Mouse (Mus musculus) thymus, postnatal 36 days (tissue): Measurements from ENCODE around the gene Ttc37.

Experiments used
- DNase-seq, 2 experiments: peaks; one replicate each; pipeline ENCODE4 v3.0.0; 2022; ENCODE audit warnings: mixed read lengths in 2 of 2

Ttc37 gene

GRCm38 (mm10) chr13:76098493-76099303 lies at the start of gene Ttc37, which contains the start of gene Arsk:
Ttc37 (plus strand) TSS chr13:76098734.
Arsk (minus strand) TSS chr13:76098660.
- peak; percentile 89 to 92 for DNase-seq

DNA sequence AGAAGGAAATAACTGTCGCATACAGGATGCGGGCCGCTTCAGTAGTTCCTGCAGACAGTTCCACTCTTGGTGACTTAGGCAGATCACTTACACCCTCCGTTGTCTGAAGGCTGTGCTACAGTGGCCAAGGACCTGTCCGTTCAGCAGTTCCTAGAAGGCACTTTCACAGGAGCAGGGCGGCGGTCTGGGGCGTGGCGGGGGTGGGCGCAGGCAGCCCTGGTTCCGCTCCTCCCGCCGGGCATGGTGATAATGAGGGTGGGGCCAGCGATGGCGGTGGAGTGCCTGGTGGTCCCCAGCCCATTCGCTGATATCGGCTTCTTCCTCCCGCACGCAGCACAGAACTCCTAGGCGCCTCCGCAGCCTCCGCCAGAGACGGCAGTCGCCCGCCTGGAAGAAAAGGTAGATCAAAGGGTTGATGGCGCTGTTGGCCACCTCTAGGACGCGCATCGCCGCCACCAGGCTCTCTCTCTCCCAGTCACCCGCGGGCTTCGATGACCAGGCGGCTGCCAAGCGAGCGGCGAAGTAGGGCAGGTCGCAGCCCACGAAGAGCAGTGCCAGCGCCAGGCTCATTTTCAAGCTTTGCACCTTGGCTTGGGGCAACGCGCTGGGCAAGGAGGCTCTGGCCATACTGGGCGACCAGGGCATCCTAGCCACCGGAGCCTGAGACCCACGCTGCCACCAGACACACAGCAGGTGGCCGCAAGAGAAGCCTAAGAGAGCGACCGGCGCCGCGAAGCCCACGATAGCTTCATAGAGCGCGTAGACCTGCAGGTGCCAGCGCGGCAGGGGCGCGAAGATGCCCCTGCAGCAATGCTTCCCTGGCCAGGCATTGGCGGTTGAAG lies 42.9 kb upstream of the Ttc37 start:
- DNase-seq = peak; percentile 4 to 12

- DNase-seq = peak; percentile 56 to 63
Measured at GRCm38 (mm10) chr13:76056261-76056724, 42.2 kb upstream of the Ttc37 start.

DNA sequence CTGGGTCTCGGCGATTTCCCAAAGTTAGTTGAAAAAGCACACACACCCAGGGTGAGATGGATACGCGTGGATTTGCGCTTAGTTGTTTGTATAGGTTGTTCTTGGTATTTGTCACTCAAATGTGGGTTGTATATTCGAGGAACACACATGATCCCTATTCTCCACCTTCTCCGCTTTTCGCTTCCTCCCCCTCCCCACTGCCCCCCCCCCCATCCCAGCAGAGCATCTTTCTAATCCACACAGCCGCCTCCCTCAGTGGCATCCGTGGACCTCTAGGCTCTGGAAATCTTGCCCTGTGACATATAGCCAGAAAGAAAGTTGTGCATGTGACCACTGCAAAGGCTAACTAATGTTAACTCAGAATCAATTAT lies 41.7 kb upstream of the Ttc37 start, which contains the start of gene Gpr150:
Gpr150 (minus strand) TSS at position 101 of the 371 bp plus-strand sequence.
- no peak for DNase-seq

DNA sequence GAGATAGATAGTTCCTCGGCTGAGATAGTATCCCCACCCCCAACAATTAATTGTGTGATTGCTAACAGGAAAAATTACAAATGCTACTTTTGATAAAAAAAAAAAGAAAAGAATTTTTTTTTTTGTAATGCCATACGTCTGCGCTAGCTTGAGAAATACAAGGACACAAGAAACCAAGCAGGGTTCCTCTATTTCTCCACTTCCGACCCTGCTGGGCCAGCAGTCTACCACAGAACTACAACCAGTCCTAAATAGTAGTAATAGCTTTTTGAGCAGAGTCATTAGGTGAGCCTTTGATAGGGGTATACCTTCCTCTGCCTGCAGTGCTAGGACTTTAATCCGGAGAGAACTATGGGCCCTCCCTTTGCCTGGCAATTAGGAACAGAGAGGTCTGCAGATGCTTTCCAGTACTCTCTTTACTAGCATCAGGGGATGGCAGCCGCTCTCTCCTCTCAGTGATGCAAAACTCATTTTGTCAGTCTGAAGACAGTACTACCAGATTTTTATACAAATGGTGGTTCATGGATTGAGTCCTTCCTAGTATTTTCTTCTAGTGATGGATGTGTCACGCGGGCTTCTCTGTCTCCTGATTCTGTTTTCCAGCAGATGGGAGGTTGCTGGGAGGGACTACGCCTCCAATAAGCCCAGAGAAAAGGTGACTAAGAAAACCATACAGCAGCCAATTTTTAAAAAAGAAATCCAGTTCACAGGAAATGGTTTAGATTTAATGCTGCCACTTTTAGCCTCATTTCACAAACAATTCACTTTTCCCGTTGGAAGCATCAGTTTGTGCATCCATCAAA lies 41.1 kb upstream of the Ttc37 start:
- no peak for DNase-seq

- no peak for DNase-seq
Measured at GRCm38 (mm10) chr13:76059591-76059990, 38.9 kb upstream of the Ttc37 start.

GRCm38 (mm10) chr13:76062126-76062525 lies 36.4 kb upstream of the Ttc37 start:
- DNase-seq = no peak

DNA sequence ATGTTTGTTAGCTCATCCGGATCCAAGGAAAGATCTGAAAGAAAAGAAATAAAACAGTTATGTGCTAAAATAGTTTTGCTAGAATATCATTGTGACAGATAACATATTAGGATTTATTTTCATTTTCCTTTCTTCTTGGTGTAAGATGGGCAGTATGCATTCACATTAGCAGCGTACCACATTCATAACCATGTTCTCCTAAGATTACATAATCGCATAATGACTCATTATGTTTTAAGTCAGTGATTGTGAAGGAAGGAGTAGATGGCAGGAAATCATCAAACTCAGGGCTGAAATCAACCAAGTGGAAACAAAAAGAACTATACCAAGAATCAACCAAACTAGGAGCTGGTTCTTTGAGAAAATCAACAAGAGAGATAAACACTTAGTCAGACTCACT lies 36.0 kb upstream of the Ttc37 start:
- DNase-seq = no peak

DNA sequence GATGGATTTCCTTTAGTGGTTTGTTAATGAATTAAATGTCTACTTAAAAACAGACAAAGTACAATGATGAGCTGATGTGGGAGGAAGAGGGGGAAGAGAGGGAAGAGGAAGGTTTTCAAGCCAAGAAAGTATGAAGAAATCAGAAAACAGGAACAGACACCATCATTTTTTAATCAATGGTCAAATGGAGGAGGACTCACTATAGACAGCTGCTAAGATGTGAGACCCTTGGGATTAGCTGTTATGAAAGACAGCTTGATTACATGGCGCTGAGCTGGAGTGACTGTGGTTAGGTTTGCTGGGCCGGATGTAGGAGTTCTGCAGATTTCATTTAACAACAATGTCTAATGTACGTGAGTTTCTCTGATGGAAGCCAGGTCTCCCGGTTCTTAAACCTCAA lies 35.0 kb upstream of the Ttc37 start:
- no peak for DNase-seq

DNA sequence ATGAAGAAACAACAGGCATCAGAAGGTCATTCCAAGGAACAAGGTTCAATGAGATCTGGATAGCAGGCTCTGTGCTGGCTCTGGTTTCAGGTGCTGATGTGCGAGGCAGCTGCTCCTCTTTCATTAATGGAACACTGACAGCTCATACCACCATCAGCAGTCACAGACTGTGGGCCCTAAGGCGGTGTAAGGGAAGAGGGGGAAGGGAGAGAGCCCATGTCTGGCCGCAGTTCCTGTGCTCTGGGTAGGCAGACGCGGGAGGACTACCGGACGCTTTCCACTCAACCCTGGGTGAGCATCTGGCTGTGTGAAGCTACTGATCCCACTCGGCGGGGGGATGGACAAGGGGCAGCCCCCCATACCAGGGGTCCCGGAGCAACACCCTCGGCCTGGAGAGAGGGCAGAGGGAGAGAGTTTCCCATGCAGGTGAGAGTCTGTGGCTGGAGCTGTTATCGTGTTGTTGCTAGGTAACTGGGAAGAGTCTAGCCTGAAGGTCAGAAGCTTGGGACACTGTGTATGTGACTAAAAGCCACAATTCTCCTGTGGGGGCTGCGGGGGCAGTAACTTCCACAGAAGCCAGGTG lies 34.1 kb upstream of the Ttc37 start:
- DNase-seq = no peak

- DNase-seq = no peak
Measured at GRCm38 (mm10) chr13:76074323-76074722, 24.2 kb upstream of the Ttc37 start.

DNA sequence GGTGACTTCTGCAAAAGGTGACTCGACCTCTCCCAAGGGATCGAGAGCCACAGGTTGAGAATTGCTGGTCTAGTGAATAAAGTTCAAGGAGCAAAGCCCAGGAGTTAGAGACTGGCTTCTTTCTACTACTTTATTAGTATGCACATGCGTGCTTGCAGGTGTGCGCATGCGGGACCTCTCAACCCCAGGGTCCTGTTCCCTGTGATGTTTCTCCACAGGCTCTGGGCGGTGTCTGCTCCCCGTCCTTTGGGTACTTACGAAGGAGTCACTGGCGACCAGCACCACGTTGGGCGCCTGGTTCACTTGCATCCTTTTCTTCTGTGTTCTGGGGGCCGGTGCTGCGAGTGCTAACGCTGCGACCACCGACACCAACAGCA lies 430 bp upstream of the Ttc37 start:
- no peak for DNase-seq

DNA sequence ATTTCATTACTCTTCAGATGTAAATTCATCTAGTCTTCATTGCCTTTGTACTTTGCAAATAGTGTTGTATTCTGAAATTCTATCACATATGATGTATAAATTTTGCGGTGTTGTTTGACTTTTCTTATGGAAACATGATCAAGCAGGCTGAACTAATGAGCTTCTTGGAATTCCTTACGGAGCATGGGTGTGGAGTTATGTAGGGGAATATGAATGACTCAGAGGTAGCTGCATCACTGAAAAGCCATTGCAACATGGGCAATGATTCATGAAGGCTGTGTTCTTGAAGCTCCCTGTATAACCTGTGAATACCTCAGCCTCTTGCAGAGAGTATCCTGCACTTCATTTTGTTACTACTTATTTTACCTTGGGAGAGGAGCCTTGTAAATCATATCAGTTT lies 3.5 kb downstream of the Ttc37 start:
- no peak for DNase-seq

DNA sequence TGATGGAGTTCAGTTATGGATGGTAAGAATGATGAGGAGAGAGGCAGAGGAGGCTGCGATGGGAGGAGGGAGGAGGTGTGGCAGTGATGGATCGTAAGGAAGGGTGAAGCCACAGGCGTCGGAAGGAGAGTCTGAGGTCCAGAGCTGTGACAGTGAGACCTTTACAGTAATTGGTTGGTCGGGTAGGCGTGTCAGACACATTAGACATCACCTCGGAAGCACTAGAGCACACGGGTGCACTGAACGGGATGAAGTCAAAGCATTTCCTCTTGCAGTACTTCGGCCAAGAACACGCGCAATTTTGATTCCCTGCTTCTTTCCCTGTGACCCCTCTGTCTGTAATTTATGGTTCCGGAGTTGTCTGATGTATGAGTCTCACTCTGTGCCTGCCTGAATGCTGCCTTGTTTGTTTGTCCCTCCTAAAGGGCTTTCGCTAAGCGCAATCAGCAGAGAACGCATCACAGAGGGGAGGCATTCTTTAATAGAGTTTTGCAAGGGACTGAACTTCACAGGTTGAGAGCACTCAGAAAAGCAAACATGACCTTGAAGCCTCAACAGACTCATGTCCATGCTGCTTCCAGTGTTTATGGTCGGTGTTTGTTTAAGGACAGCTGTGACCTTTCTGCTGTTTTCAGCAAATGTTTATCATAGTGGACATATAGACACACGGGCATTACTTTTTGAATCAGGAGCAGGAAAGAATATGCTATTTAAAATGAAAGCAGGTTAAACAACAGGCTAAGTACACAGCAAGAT lies 10.7 kb downstream of the Ttc37 start:
- no peak for DNase-seq

DNA sequence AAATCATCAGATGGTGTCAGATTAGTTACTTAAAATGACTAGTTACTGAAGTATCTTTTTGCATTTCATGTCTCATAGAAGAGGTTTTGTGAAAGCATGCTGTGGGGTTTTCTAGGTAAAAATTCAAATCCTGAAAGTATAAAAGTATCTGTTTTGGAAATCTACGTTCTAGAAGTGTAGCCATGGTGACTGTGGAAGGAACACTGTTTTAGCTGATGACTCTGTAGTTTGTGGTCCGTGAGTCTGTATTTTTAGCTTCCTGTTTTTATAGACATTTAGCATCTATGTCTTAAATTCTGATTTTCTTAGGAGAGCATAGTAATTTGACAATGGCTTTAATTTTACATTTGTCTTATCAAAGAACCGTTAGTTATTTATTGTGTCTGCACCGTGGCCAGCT lies 30.3 kb downstream of the Ttc37 start:
- no peak for DNase-seq

GRCm38 (mm10) chr13:76132415-76132814 lies 33.9 kb downstream of the Ttc37 start:
- DNase-seq = no peak

- DNase-seq = no peak
Measured at GRCm38 (mm10) chr13:76138862-76139261, 40.3 kb downstream of the Ttc37 start.

GRCm38 (mm10) chr13:76141117-76141808 lies 42.7 kb downstream of the Ttc37 start:
- DNase-seq = no peak

GRCm38 (mm10) chr13:76150483-76150882 lies 51.9 kb downstream of the Ttc37 start:
- DNase-seq = no peak

GRCm38 (mm10) chr13:76157099-76157498 lies 58.6 kb downstream of the Ttc37 start:
- DNase-seq = no peak

DNA sequence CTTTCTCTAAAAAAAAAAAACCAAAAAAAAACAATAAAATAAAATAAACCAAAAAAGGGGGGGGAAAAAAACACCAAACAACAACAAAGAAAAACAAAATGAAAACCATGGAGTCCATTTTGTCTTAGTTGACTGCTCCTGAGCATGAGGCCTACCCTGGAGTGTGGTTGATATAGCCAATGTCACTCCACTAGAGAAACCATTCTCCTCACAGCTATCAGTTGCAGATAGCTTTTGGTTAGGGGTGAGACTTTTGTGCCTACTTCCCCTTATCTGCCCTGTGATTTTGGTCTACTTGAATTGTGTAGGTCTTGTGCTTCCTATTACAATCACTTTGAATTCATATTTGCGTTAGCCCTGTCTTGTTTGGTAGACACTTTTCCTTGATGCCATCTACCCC lies 59.0 kb downstream of the Ttc37 start:
- no peak for DNase-seq
